Mouse (Mus musculus): ENCODE measurements around the gene Gemin4. TPM values are rescaled to one million over a fixed set of nuclear protein-coding genes. Genes with fewer than 3 reads are reported as not detected.

The Gemin4 gene
- total and polyA plus RNA-seq, 3 experiments: 17.8 to 95.7 (median 23.8) TPM

- peak; percentile 70 for TF ChIP-seq SMC3 (IDR thresholded peaks at IDR 0.05; ENCODE audit: low read depth, low read length)
- peak; percentile 7; the same call in 1 of the 2 replicates for TF ChIP-seq ZNF384 (IDR thresholded peaks at IDR 0.05; ENCODE audit: low read depth, low read length)
- TF ChIP-seq ZKSCAN1 (IDR thresholded peaks at IDR 0.05; ENCODE audit: low read depth, low read length): no peak
- no peak for TF ChIP-seq RCOR1 (IDR thresholded peaks at IDR 0.05; ENCODE audit: low read depth, low read length)
- no peak for TF ChIP-seq GATA1 (IDR thresholded peaks at IDR 0.05; ENCODE audit: low read depth, low read length)
- no peak for TF ChIP-seq MXI1 (IDR thresholded peaks at IDR 0.05; ENCODE audit: low read depth, low read length)
- TF ChIP-seq RAD21 (IDR thresholded peaks at IDR 0.05; ENCODE audit: low read depth, low read length): peak; percentile 54
- TF ChIP-seq TAL1 (IDR thresholded peaks at IDR 0.05; ENCODE audit: low read length): no peak
- TF ChIP-seq JUND (IDR thresholded peaks at IDR 0.05; ENCODE audit: low read depth, low read length): no peak
- no peak for TF ChIP-seq POLR2AphosphoS2 (IDR thresholded peaks at IDR 0.05; ENCODE audit: low read length)
- TF ChIP-seq KAT2A (conservative IDR thresholded peaks at IDR 0.05; ENCODE audit: low read depth, low read length): no peak
- TF ChIP-seq CTCF (IDR thresholded peaks at IDR 0.05 in 2 of 3, conservative IDR thresholded peaks at IDR 0.05 in 1 of 3; ENCODE audit: control insufficient read depth in 1 of 3, insufficient read depth in 1 of 3, low read depth in 2 of 3, low read length in 3 of 3, poor library complexity in 1 of 3, severe bottlenecking in 1 of 3): peak; percentile 10 to 64 (median 13); a peak in 4 of 6 replicates
- no peak for TF ChIP-seq BHLHE40 (IDR thresholded peaks at IDR 0.05; ENCODE audit: borderline replicate concordance, low read depth, low read length)
- TF ChIP-seq TBP (IDR thresholded peaks at IDR 0.05; ENCODE audit: low read depth, low read length): no peak
- no peak for TF ChIP-seq MAZ (IDR thresholded peaks at IDR 0.05; ENCODE audit: low read depth, low read length)
- no peak for TF ChIP-seq ZMIZ1 (IDR thresholded peaks at IDR 0.05; ENCODE audit: low read depth, low read length)
- TF ChIP-seq TCF12 (IDR thresholded peaks at IDR 0.05; ENCODE audit: low read depth, low read length): no peak
- TF ChIP-seq MAFK (IDR thresholded peaks at IDR 0.05; ENCODE audit: borderline replicate concordance, low read depth, low read length): no peak
- no peak for TF ChIP-seq E2F4 (IDR thresholded peaks at IDR 0.05; ENCODE audit: borderline replicate concordance, low read depth, low read length)
- no peak for TF ChIP-seq POLR2A (IDR thresholded peaks at IDR 0.05; ENCODE audit: control insufficient read depth in 1 of 2, insufficient read depth in 1 of 2, low read depth in 1 of 2, low read length in 2 of 2, poor library complexity in 1 of 2)
- no peak for TF ChIP-seq MEF2A (IDR thresholded peaks at IDR 0.05; ENCODE audit: extremely low read depth, insufficient replicate concordance, low read depth, low read length, poor library complexity, severe bottlenecking)
- no peak for TF ChIP-seq NRF1 (IDR thresholded peaks at IDR 0.05; ENCODE audit: insufficient read depth, low read depth, low read length, poor library complexity, severe bottlenecking)
- TF ChIP-seq POLR2AphosphoS5 (IDR thresholded peaks at IDR 0.05; ENCODE audit: borderline replicate concordance, low read depth, low read length): no peak
- no peak for TF ChIP-seq NELFE (IDR thresholded peaks at IDR 0.05; ENCODE audit: low read depth, low read length)
- TF ChIP-seq GABPA (IDR thresholded peaks at IDR 0.05; ENCODE audit: low read depth, low read length): no peak
- peak; percentile 69 for TF ChIP-seq ZC3H11A (IDR thresholded peaks at IDR 0.05; ENCODE audit: low read depth, low read length)
- TF ChIP-seq HCFC1 (IDR thresholded peaks at IDR 0.05; ENCODE audit: low read depth, low read length): no peak
- no peak for TF ChIP-seq USF1 (IDR thresholded peaks at IDR 0.05; ENCODE audit: low read depth, low read length)
- TF ChIP-seq EP300 (IDR thresholded peaks at IDR 0.05; ENCODE audit: low read depth in 1 of 2, low read length in 2 of 2): no peak
- no peak for TF ChIP-seq USF2 (IDR thresholded peaks at IDR 0.05; ENCODE audit: borderline replicate concordance in 1 of 2, insufficient read depth in 1 of 2, low read depth in 1 of 2, low read length in 2 of 2)
- TF ChIP-seq MYC (IDR thresholded peaks at IDR 0.05; ENCODE audit: low read depth, low read length): no peak
- TF ChIP-seq UBTF (IDR thresholded peaks at IDR 0.05; ENCODE audit: borderline replicate concordance, insufficient read depth, low read depth, low read length): no peak
- no peak for TF ChIP-seq CHD1 (IDR thresholded peaks at IDR 0.05; ENCODE audit: low read depth, low read length)
- TF ChIP-seq MYB (IDR thresholded peaks at IDR 0.05; ENCODE audit: low read depth, low read length): no peak
- no peak for TF ChIP-seq CHD2 (IDR thresholded peaks at IDR 0.05; ENCODE audit: low read length)
- Histone ChIP-seq H3K4me1 (ENCODE audit: control insufficient read depth in 1 of 2, insufficient read depth in 2 of 2, low read length in 2 of 2) (peaks cover 4 to 7% of the 10 kb centered on the region in 2 experiments; a peak in 3 of 4 replicates), H3K27me3 (ENCODE audit: control insufficient read depth in 1 of 2, insufficient read depth in 2 of 2, low read length in 2 of 2) (no peaks in the 10 kb centered on the region), H3K27ac (ENCODE audit: control insufficient read depth, low read depth, low read length) (no peak overlapping the region), H3K36me3 (ENCODE audit: control insufficient read depth in 1 of 2, insufficient read depth in 2 of 2, low read length in 2 of 2) (peaks cover 0 to 4% of the 10 kb centered on the region in 2 experiments; a peak in 2 of 4 replicates), H3K4me3 (ENCODE audit: control insufficient read depth in 1 of 2, insufficient read depth in 1 of 2, low read depth in 2 of 2, low read length in 2 of 2) (no peak overlapping the region), H3K79me2 (ENCODE audit: control insufficient read depth, insufficient read depth, low read length, poor library complexity) (no peaks in the 10 kb centered on the region), H3K9ac (ENCODE audit: control insufficient read depth, low read depth, low read length, poor library complexity, severe bottlenecking) (no peak overlapping the region), H3K9me3 (replicated peaks; ENCODE audit: insufficient read depth, low read length) (no peaks in the 10 kb centered on the region)
- DNase-seq (ENCODE audit: low read depth, low spot score): peak; percentile 61
Measured at GRCm38 (mm10) chr11:76186908-76187307, 30.6 kb downstream of the Gemin4 start.

All from MEL (cell line).